Comparison of ENCODE assay signal across 27 mouse cellular contexts in the genomic region with DNA sequence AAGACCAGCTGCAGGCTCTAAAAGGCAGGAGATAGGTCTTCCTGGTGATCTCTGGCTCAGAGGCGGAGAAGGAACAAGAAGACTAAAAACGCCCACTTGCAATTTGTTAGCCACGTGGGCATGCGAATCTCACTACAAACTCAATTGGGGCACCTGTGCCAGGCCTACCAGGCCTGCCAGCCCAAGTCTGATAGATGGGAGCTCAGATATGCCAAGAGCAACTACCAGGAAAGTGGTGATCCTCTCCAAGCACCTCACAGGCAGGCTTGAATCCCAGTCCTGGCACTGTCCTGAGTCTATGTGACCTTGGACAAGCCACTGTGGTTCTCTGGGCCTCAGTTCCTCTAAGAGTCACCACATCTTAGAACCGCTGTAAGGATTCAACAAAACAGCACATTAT. TPM values are rescaled to one million over a fixed set of nuclear protein-coding genes. Genes with fewer than 3 reads are reported as not detected.
DNase-seq lines count a peak whose midpoint lies in the region; ATAC-seq and TF ChIP-seq lines count a peak whose summit lies in the region.
"Had no signal": no experiment of that assay in that cellular context is flagged by ENCODE, and none has a peak within 500 bp of the region (broad histone marks: within the 10 kb centered on the region; RNA-seq: fewer than 3 reads in every experiment).

No protein-coding gene starts in this region.

- no peaks in the 10 kb centered on the region for H3K27me3 ChIP-seq in erythroblast, embryonic 14.5 days (ENCODE audit: control insufficient read depth)
- H3K27me3 ChIP-seq in heart, embryonic 15.5 days, result no peaks in the 10 kb centered on the region
- H3K27me3 ChIP-seq in CH12.LX (replicated peaks), result no peaks in the 10 kb centered on the region
- H3K27me3 ChIP-seq in liver, embryonic 13.5 days, result no peaks in the 10 kb centered on the region
- H3K27me3 ChIP-seq: heart, embryonic 12.5 days; hindbrain, embryonic 12.5 days; limb, embryonic 12.5 days had no signal

- TF ChIP-seq EP300 in CH12.LX (IDR thresholded peaks at IDR 0.05; ENCODE audit: low read length), result no peak

- no peak overlapping the region for H3K27ac ChIP-seq in heart, embryonic 15.5 days
- peak overlapping the region; percentile 16; the same call in 1 of the 2 replicates for H3K27ac ChIP-seq in CH12.LX (ENCODE audit: insufficient read depth, low read depth)
- peak overlapping the region; percentile 93 for H3K27ac ChIP-seq in liver, embryonic 13.5 days
- H3K27ac ChIP-seq: hindbrain, embryonic 12.5 days; left cerebral cortex, adult 2 months; limb, embryonic 12.5 days had no signal

- peaks cover 50% of the 10 kb centered on the region for H3K79me2 ChIP-seq in CH12.LX (replicated peaks; ENCODE audit: control insufficient read depth, extremely low read depth, insufficient read depth, poor library complexity, severe bottlenecking)

- H3K36me3 ChIP-seq in erythroblast, embryonic 14.5 days (ENCODE audit: control insufficient read depth), result peaks cover 58% of the 10 kb centered on the region
- H3K36me3 ChIP-seq in heart, embryonic 15.5 days, result no peaks in the 10 kb centered on the region
- peaks cover 0 to 40% of the 10 kb centered on the region in 2 experiments for H3K36me3 ChIP-seq in CH12.LX (replicated peaks in 1 of 2; ENCODE audit: control insufficient read depth in 1 of 2, insufficient read depth in 1 of 2, low read length in 1 of 2)
- H3K36me3 ChIP-seq in liver, embryonic 13.5 days, result peaks cover 44% of the 10 kb centered on the region
- H3K36me3 ChIP-seq: heart, embryonic 12.5 days; hindbrain, embryonic 12.5 days; limb, embryonic 12.5 days had no signal

- TF ChIP-seq CTCF in CH12.LX (conservative IDR thresholded peaks at IDR 0.05 in 1 of 2, IDR thresholded peaks at IDR 0.05 in 1 of 2; ENCODE audit: low read depth in 2 of 2, low read length in 2 of 2), result no peak

- peak overlapping the region; percentile 98; the same call in 1 of the 2 replicates for H3K4me2 ChIP-seq in heart, embryonic 15.5 days
- peak overlapping the region; percentile 39 for H3K4me2 ChIP-seq in CH12.LX (ENCODE audit: insufficient read depth, low read depth, poor library complexity, severe bottlenecking)
- H3K4me2 ChIP-seq in liver, embryonic 13.5 days, result peak overlapping the region; percentile 89

- no peak for TF ChIP-seq POLR2A in CH12.LX (IDR thresholded peaks at IDR 0.05; ENCODE audit: low read depth, low read length)

- no peak for DNase-seq in heart, postnatal 14 days
- DNase-seq in CH12.LX (ENCODE audit: extremely low read depth), result no peak
- DNase-seq in liver, embryonic 13.5 days, result no peak
- no peak for DNase-seq in cerebellum, postnatal 25 days
- DNase-seq in kidney, postnatal 4 days, result no peak
- DNase-seq: adrenal gland, postnatal 25 days; cerebellum, adult 11-12 months; cerebellum, postnatal 10 days; heart, adult 18-20 months; kidney, adult 9 months; kidney, postnatal 10 days; lung, adult 2 months; lung, postnatal 14 days; midbrain, embryonic 14.5 days; right cerebral cortex, adult 18-20 months; spleen, adult 18-20 months; thymus, adult 18-20 months; thymus, postnatal 25 days had no signal

- peaks cover 72% of the 10 kb centered on the region for H3K4me1 ChIP-seq in erythroblast, embryonic 14.5 days (ENCODE audit: control insufficient read depth)
- H3K4me1 ChIP-seq in heart, embryonic 15.5 days (replicated peaks), result peaks cover 38% of the 10 kb centered on the region
- H3K4me1 ChIP-seq in CH12.LX (ENCODE audit: control insufficient read depth in 1 of 2, insufficient read depth in 2 of 2), result peaks cover 50 to 60% of the 10 kb centered on the region in 2 experiments
- peaks cover 62% of the 10 kb centered on the region for H3K4me1 ChIP-seq in liver, embryonic 13.5 days (replicated peaks)

- no peak overlapping the region for H3K9ac ChIP-seq in heart, embryonic 15.5 days
- H3K9ac ChIP-seq in CH12.LX (ENCODE audit: insufficient read depth, low read depth), result peak overlapping the region; percentile 79; the same call in 1 of the 2 replicates
- H3K9ac ChIP-seq in liver, embryonic 13.5 days, result peak overlapping the region; percentile 99
- H3K9ac ChIP-seq: heart, embryonic 12.5 days; hindbrain, embryonic 12.5 days; limb, embryonic 12.5 days had no signal

- intact Hi-C loops in heart, postnatal 14 days (cut with DNase I), result no loop called here

- dilution Hi-C loops in CH12.LX (cut with MboI; ENCODE audit: extremely low pct_ligation_motif_present, extremely low pct_unique_long_range_greater_than_20kb, low sequenced_read_pairs), result no loop called here

- TF ChIP-seq RAD21 in CH12.LX (IDR thresholded peaks at IDR 0.05; ENCODE audit: low read depth, low read length), result no peak

- no peak for ATAC-seq in erythroblast, adult 5-6 weeks (replicated peaks; ENCODE audit: low FRiP score, poor library complexity, severe bottlenecking)
- no peak for ATAC-seq in heart, embryonic 15.5 days (replicated peaks; ENCODE audit: insufficient number of reproducible peaks, insufficient read depth, low FRiP score, low read depth)
- ATAC-seq in liver, embryonic 13.5 days (ENCODE audit: low read depth), result no peak
- ATAC-seq: forebrain, embryonic 14.5 days; intestine, embryonic 16.5 days had no signal

- WGBS in heart, embryonic 15.5 days, result 90% methylated on average over 5 of the region's 5 CpGs
- WGBS in liver, embryonic 13.5 days (ENCODE audit: insufficient replicate concordance), result 65% methylated on average over 5 of the region's 5 CpGs

- H3K9me3 ChIP-seq in erythroblast, embryonic 14.5 days (ENCODE audit: control insufficient read depth, low read length), result no peaks in the 10 kb centered on the region
- no peaks in the 10 kb centered on the region for H3K9me3 ChIP-seq in heart, embryonic 15.5 days (replicated peaks)
- H3K9me3 ChIP-seq in CH12.LX (replicated peaks; ENCODE audit: low read length), result no peaks in the 10 kb centered on the region
- no peaks in the 10 kb centered on the region for H3K9me3 ChIP-seq in liver, embryonic 13.5 days (replicated peaks)
- H3K9me3 ChIP-seq: heart, embryonic 12.5 days; hindbrain, embryonic 12.5 days; limb, embryonic 12.5 days had no signal

- in situ Hi-C loops in CH12.LX (cut with MboI; ENCODE audit: low pct_ligation_motif_present, low pct_unique_long_range_greater_than_20kb, low sequenced_read_pairs), result no loop called here

- H3K4me3 ChIP-seq in erythroblast, embryonic 14.5 days (replicated peaks), result peak overlapping the region; percentile 74
- no peak overlapping the region for H3K4me3 ChIP-seq in heart, embryonic 15.5 days
- H3K4me3 ChIP-seq in CH12.LX (replicated peaks in 1 of 3; ENCODE audit: low read depth in 2 of 3, low read length in 2 of 3, poor library complexity in 1 of 3), result peak overlapping the region in 2 of 3 experiments; percentile 2 to 86
- H3K4me3 ChIP-seq in liver, embryonic 13.5 days (replicated peaks), result peak overlapping the region; percentile 96
- H3K4me3 ChIP-seq: left cerebral cortex, adult 2 months; limb, embryonic 12.5 days had no signal

TF ChIP-seq in CH12.LX, 34 proteins besides CTCF, POLR2A, EP300 and RAD21:
- no peak for TF ChIP-seq JUN (IDR thresholded peaks at IDR 0.05; ENCODE audit: insufficient read depth, low read depth, low read length)
- no peak for TF ChIP-seq PAX5 (IDR thresholded peaks at IDR 0.05; ENCODE audit: low read length)
- no peak for TF ChIP-seq ZNF384 (IDR thresholded peaks at IDR 0.05; ENCODE audit: low read depth, low read length)
- TF ChIP-seq BHLHE40 (IDR thresholded peaks at IDR 0.05; ENCODE audit: low read depth, low read length), result no peak
- no peak for TF ChIP-seq RCOR1 (conservative IDR thresholded peaks at IDR 0.05; ENCODE audit: low read depth, low read length)
- TF ChIP-seq SIN3A (IDR thresholded peaks at IDR 0.05; ENCODE audit: low read length), result no peak; the same call in 1 of the 2 replicates
- no peak for TF ChIP-seq JUND (conservative IDR thresholded peaks at IDR 0.05; ENCODE audit: low read depth, low read length)
- no peak for TF ChIP-seq MYC (IDR thresholded peaks at IDR 0.05; ENCODE audit: low read depth, low read length)
- no peak for TF ChIP-seq NRF1 (IDR thresholded peaks at IDR 0.05; ENCODE audit: low read depth, low read length)
- no peak for TF ChIP-seq TBP (conservative IDR thresholded peaks at IDR 0.05; ENCODE audit: low read depth, low read length)
TF ChIP-seq in CH12.LX: peak in this region for 0.

RNA-seq across cellular contexts. Expression of gene Relt, which starts 2.0 kb away (rescaled TPM):
- 16.3 and 17.6 TPM in 2 replicates for polyA plus RNA-seq in erythroblast, embryonic 14.5 days (2012)
- total RNA-seq in erythroblast, adult 5-6 weeks (2015; ENCODE audit: low replicate concordance), result 12.1 and 12.9 TPM in 2 replicates
- total RNA-seq in erythroblast, adult 5-6 weeks (2017; ENCODE audit: low replicate concordance), result 11.6 and 14.8 TPM in 2 replicates
- polyA plus RNA-seq in heart, embryonic 15.5 days (2015; fragmentation: Nextera tagmentation; extraction: Ambion mirVana), result 2.5 and 4.9 TPM in 2 replicates
- 1 to 10 TPM; 2.4 to 3.3 TPM for total RNA-seq in heart, postnatal 14 days (2021)
- total RNA-seq in CH12.LX (2012; rRNA removed) (27.7 and 29.9 TPM in 2 replicates), CH12.LX (2014; rRNA removed) (24.5 and 25.7 TPM in 2 replicates)
- polyA plus RNA-seq in CH12.LX (2012; ENCODE audit: insufficient read length, low read depth), result 24.9 and 31.1 TPM in 2 replicates
- polyA plus RNA-seq in liver, embryonic 13.5 days (2015; fragmentation: Nextera tagmentation; extraction: Ambion mirVana), result 15.3 and 16.7 TPM in 2 replicates

Comparison
In these comparisons a context has a peak if more than half of its experiments do, and no peak if none do; other contexts are left out.
1. H3K4me2 ChIP-seq: peak in every context shown above with its lines; median percentile 98 in heart, embryonic 15.5 days; 89 in liver, embryonic 13.5 days; 39 in CH12.LX.